Mouse (Mus musculus) CD8-positive naive resting alpha-beta T cell, adult 57 days (primary cell): ENCODE results near the gene Cacna2d4. TPM values are rescaled to one million over a fixed set of nuclear protein-coding genes. Genes with fewer than 3 reads are reported as not detected.

Experiments used
- total RNA-seq: library from RNA; stranded (reverse); gene quantifications from one replicate; pipeline ENCODE4 v1.2.4, GENCODE M21; 2023

Cacna2d4 gene
- total RNA-seq, result 11.6 TPM

GRCm38 (mm10) chr6:119236241-119236640 is at the start of gene Cacna2d4:
Cacna2d4 (plus strand) TSS chr6:119236526.

GRCm38 (mm10) chr6:119196382-119197305 is 39.7 kb upstream of the Cacna2d4 start, which contains the start of gene Cacna1c:
Cacna1c (minus strand) TSS chr6:119196418.

GRCm38 (mm10) chr6:119330506-119330905 is 94.2 kb downstream of the Cacna2d4 start, which contains the start of gene Lrtm2:
Lrtm2 (minus strand) TSS chr6:119330766.

Other genes starting within 250 kb of the Cacna2d4 start
- 31.8 TPM for gene Dcp1b, start 61.3 kb upstream of the Cacna2d4 start, total RNA-seq
- gene Cacna1c, start 40.1 kb upstream of the Cacna2d4 start, total RNA-seq, result 0.34 TPM
- 2.4 TPM for gene Lrtm2, start 94.2 kb downstream of the Cacna2d4 start, total RNA-seq
- gene Adipor2, start 181.2 kb downstream of the Cacna2d4 start, total RNA-seq, result 39.7 TPM
- 74.6 TPM for gene Fbxl14, start 243.1 kb downstream of the Cacna2d4 start, total RNA-seq